Mouse (Mus musculus): ENCODE results near the gene Vsx1. TPM values are rescaled to one million over a fixed set of nuclear protein-coding genes. Genes with fewer than 3 reads are reported as not detected.

The Vsx1 gene
- polyA plus RNA-seq, 1 experiment from 2014 or later = not detected

- TF ChIP-seq EP300 (IDR thresholded peaks at IDR 0.05) (no peak), CTCF (IDR thresholded peaks at IDR 0.05) (no peak)
- DNase-seq (ENCODE audit: low spot score) (no peak), ATAC-seq (no peak)
- no peak overlapping the region for H3K4me3 ChIP-seq (ENCODE audit: low read depth, low read length)
- H3K27ac ChIP-seq (ENCODE audit: low read length) = no peak overlapping the region
- H3K36me3 ChIP-seq (ENCODE audit: insufficient read depth, low read length) = no peaks in the 10 kb centered on the region
- no peaks in the 10 kb centered on the region for H3K4me1 ChIP-seq (ENCODE audit: insufficient read depth, low read depth, low read length)
- WGBS = 62% methylated on average over 8 of the region's 8 CpGs
- H3K27me3 ChIP-seq (replicated peaks; ENCODE audit: insufficient read depth, low read length) = no peaks in the 10 kb centered on the region
- no peaks in the 10 kb centered on the region for H3K9me3 ChIP-seq (ENCODE audit: low read length)
- no peak overlapping the region for H3K4me2 ChIP-seq (replicated peaks; ENCODE audit: low read depth, low read length)
- no peak overlapping the region for H3K9ac ChIP-seq (replicated peaks; ENCODE audit: low read depth)
Measured at GRCm38 (mm10) chr2:150656975-150657768, 32.0 kb downstream of the Vsx1 start.

- Histone ChIP-seq H3K4me2 (replicated peaks; ENCODE audit: low read depth, low read length) (no peak overlapping the region), H3K9me3 (ENCODE audit: low read length) (no peaks in the 10 kb centered on the region), H3K27me3 (replicated peaks; ENCODE audit: insufficient read depth, low read length) (no peaks in the 10 kb centered on the region), H3K27ac (ENCODE audit: low read length) (no peak overlapping the region), H3K9ac (replicated peaks; ENCODE audit: low read depth) (no peak overlapping the region), H3K4me1 (ENCODE audit: insufficient read depth, low read depth, low read length) (peaks cover 2% of the 10 kb centered on the region; the same call in 1 of the 2 replicates), H3K4me3 (ENCODE audit: low read depth, low read length) (no peak overlapping the region), H3K36me3 (ENCODE audit: insufficient read depth, low read length) (no peaks in the 10 kb centered on the region)
- WGBS = 92% methylated on average over 3 of the region's 3 CpGs
- no peak for DNase-seq (ENCODE audit: low spot score)
- no peak for ATAC-seq
- no peak for TF ChIP-seq CTCF (IDR thresholded peaks at IDR 0.05)
Measured at GRCm38 (mm10) chr2:150656112-150656511, 33.0 kb downstream of the Vsx1 start.

- Histone ChIP-seq H3K27ac (ENCODE audit: low read length) (no peak overlapping the region), H3K9me3 (ENCODE audit: low read length) (no peaks in the 10 kb centered on the region), H3K36me3 (ENCODE audit: insufficient read depth, low read length) (no peaks in the 10 kb centered on the region), H3K4me3 (ENCODE audit: low read depth, low read length) (no peak overlapping the region), H3K4me2 (replicated peaks; ENCODE audit: low read depth, low read length) (no peak overlapping the region), H3K27me3 (replicated peaks; ENCODE audit: insufficient read depth, low read length) (no peaks in the 10 kb centered on the region), H3K4me1 (ENCODE audit: insufficient read depth, low read depth, low read length) (peaks cover 4% of the 10 kb centered on the region; the same call in 1 of the 2 replicates), H3K9ac (replicated peaks; ENCODE audit: low read depth) (no peak overlapping the region)
- TF ChIP-seq EP300 (IDR thresholded peaks at IDR 0.05) (no peak), CTCF (IDR thresholded peaks at IDR 0.05) (no peak)
- peak; percentile 35 for DNase-seq (ENCODE audit: low spot score)
- WGBS = 60% methylated on average over 6 of the region's 6 CpGs
- ATAC-seq = peak; percentile 68; the same call in 1 of the 2 replicates
Measured at GRCm38 (mm10) chr2:150655290-150655689, 33.9 kb downstream of the Vsx1 start.

- Histone ChIP-seq H3K27me3 (replicated peaks; ENCODE audit: insufficient read depth, low read length) (no peaks in the 10 kb centered on the region), H3K36me3 (ENCODE audit: insufficient read depth, low read length) (no peaks in the 10 kb centered on the region), H3K4me3 (ENCODE audit: low read depth, low read length) (no peak overlapping the region), H3K9me3 (ENCODE audit: low read length) (no peaks in the 10 kb centered on the region), H3K9ac (replicated peaks; ENCODE audit: low read depth) (no peak overlapping the region), H3K4me1 (ENCODE audit: insufficient read depth, low read depth, low read length) (peaks cover 4% of the 10 kb centered on the region; the same call in 1 of the 2 replicates), H3K27ac (ENCODE audit: low read length) (no peak overlapping the region), H3K4me2 (replicated peaks; ENCODE audit: low read depth, low read length) (no peak overlapping the region)
- no peak for ATAC-seq
- TF ChIP-seq EP300 (IDR thresholded peaks at IDR 0.05) (no peak), CTCF (IDR thresholded peaks at IDR 0.05) (no peak)
- 85% methylated on average over 2 of the region's 2 CpGs for WGBS
- no peak for DNase-seq (ENCODE audit: low spot score)
Measured at GRCm38 (mm10) chr2:150654814-150655213, 34.3 kb downstream of the Vsx1 start.

GRCm38 (mm10) chr2:150651366-150651765, 37.8 kb downstream of the Vsx1 start:
- Histone ChIP-seq H3K27me3 (replicated peaks; ENCODE audit: insufficient read depth, low read length) (no peaks in the 10 kb centered on the region), H3K4me1 (ENCODE audit: insufficient read depth, low read depth, low read length) (peaks cover 4% of the 10 kb centered on the region; the same call in 1 of the 2 replicates), H3K9ac (replicated peaks; ENCODE audit: low read depth) (no peak overlapping the region), H3K4me3 (ENCODE audit: low read depth, low read length) (no peak overlapping the region), H3K36me3 (ENCODE audit: insufficient read depth, low read length) (no peaks in the 10 kb centered on the region), H3K9me3 (ENCODE audit: low read length) (no peaks in the 10 kb centered on the region), H3K27ac (ENCODE audit: low read length) (no peak overlapping the region), H3K4me2 (replicated peaks; ENCODE audit: low read depth, low read length) (no peak overlapping the region)
- ATAC-seq = peak; percentile 39; the same call in 1 of the 2 replicates
- 33% methylated on average over 8 of the region's 9 CpGs for WGBS
- no peak for TF ChIP-seq EP300 (IDR thresholded peaks at IDR 0.05)
- no peak for TF ChIP-seq CTCF (IDR thresholded peaks at IDR 0.05)
- DNase-seq (ENCODE audit: low spot score) = no peak

- WGBS = 21% methylated on average over 7 of the region's 7 CpGs
- Histone ChIP-seq H3K27me3 (replicated peaks; ENCODE audit: insufficient read depth, low read length) (no peaks in the 10 kb centered on the region), H3K4me3 (ENCODE audit: low read depth, low read length) (no peak overlapping the region), H3K27ac (ENCODE audit: low read length) (no peak overlapping the region), H3K9ac (replicated peaks; ENCODE audit: low read depth) (no peak overlapping the region), H3K36me3 (ENCODE audit: insufficient read depth, low read length) (no peaks in the 10 kb centered on the region), H3K4me1 (ENCODE audit: insufficient read depth, low read depth, low read length) (peaks cover 4% of the 10 kb centered on the region; the same call in 1 of the 2 replicates), H3K9me3 (ENCODE audit: low read length) (no peaks in the 10 kb centered on the region), H3K4me2 (replicated peaks; ENCODE audit: low read depth, low read length) (no peak overlapping the region)
- DNase-seq (ENCODE audit: low spot score) (no peak), ATAC-seq (no peak)
- TF ChIP-seq CTCF (IDR thresholded peaks at IDR 0.05) = no peak
- no peak for TF ChIP-seq EP300 (IDR thresholded peaks at IDR 0.05)
Measured at GRCm38 (mm10) chr2:150650511-150651074, 38.6 kb downstream of the Vsx1 start.

Data from lung, postnatal 0 days (tissue).